8 mouse cellular contexts compared by ENCODE assay signal in the genomic region with DNA sequence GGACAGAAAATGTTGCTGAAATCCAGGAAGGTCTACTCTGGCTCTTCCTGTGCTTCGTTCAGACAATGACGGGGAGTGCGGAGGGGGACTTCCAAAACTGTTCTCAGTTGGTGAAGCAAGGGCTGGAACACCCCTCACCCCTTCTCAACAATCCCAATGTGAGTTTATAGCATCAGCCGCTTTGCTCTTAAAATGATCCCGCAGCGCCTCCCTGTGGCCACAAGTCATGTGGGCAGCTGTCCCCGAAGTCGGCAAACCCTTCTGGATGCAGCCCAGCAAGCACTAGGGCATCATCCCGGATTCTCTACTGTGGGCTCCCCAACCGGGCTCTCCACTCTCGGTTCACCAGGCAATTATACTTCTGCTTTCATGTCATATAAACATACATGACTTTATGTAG. TPM values are rescaled to one million over a fixed set of nuclear protein-coding genes. Genes with fewer than 3 reads are reported as not detected.
DNase-seq lines count a peak whose midpoint lies in the region; ATAC-seq and TF ChIP-seq lines count a peak whose summit lies in the region.

No protein-coding gene starts in this region.

- H3K4me1 ChIP-seq in E14TG2a.4 (replicated peaks; ENCODE audit: low read depth, low read length): no peaks in the 10 kb centered on the region
- no peaks in the 10 kb centered on the region for H3K4me1 ChIP-seq in embryonic facial prominence, embryonic 12.5 days
- 0 out of 2 replicates have a peak, but pooled peaks cover 4% of the 10 kb centered on the region for H3K4me1 ChIP-seq in heart, embryonic 10.5 days

- peaks cover 6% of the 10 kb centered on the region; the same call in 1 of the 2 replicates for H3K27me3 ChIP-seq in E14TG2a.4 (ENCODE audit: insufficient read depth, low read length)
- H3K27me3 ChIP-seq in embryonic facial prominence, embryonic 12.5 days: no peaks in the 10 kb centered on the region
- peaks cover 8% of the 10 kb centered on the region; the same call in 1 of the 2 replicates for H3K27me3 ChIP-seq in heart, embryonic 10.5 days (ENCODE audit: insufficient read depth, poor library complexity, severe bottlenecking)

- H3K4me3 ChIP-seq in E14TG2a.4 (replicated peaks; ENCODE audit: low read length): no peak overlapping the region
- H3K4me3 ChIP-seq in embryonic facial prominence, embryonic 12.5 days: no peak overlapping the region
- H3K4me3 ChIP-seq in heart, embryonic 10.5 days: no peak overlapping the region

- no peaks in the 10 kb centered on the region for H3K9me3 ChIP-seq in E14TG2a.4 (ENCODE audit: low read length)
- H3K9me3 ChIP-seq in embryonic facial prominence, embryonic 12.5 days: no peaks in the 10 kb centered on the region
- no peaks in the 10 kb centered on the region for H3K9me3 ChIP-seq in heart, embryonic 10.5 days

- peak overlapping the region; percentile 32; the same call in 1 of the 2 replicates for H3K4me2 ChIP-seq in embryonic facial prominence, embryonic 12.5 days (replicated peaks)

- H3K36me3 ChIP-seq in E14TG2a.4 (ENCODE audit: insufficient read depth, low read length): no peaks in the 10 kb centered on the region
- no peaks in the 10 kb centered on the region for H3K36me3 ChIP-seq in embryonic facial prominence, embryonic 12.5 days
- no peaks in the 10 kb centered on the region for H3K36me3 ChIP-seq in heart, embryonic 10.5 days

- peak; percentile 80 to 85 for DNase-seq in adrenal gland, postnatal 36 days
- DNase-seq in heart, embryonic 10.5 days (ENCODE audit: low spot score): peak; percentile 82
- peak; percentile 57 for DNase-seq in layer of hippocampus, adult 9-11 months
- peak; percentile 58 for DNase-seq in lung, postnatal 25 days (ENCODE audit: low spot score)
- peak; percentile 87 to 89 for DNase-seq in right cerebral cortex, adult 2 months (ENCODE audit: low spot score in 2 of 2)
- DNase-seq in urinary bladder, adult 2 months (ENCODE audit: low spot score): peak; percentile 62

- WGBS in embryonic facial prominence, embryonic 12.5 days: 4% methylated on average over 11 of the region's 11 CpGs
- 6% methylated on average over 11 of the region's 11 CpGs for WGBS in heart, embryonic 10.5 days

- peak; percentile 10; the same call in 1 of the 2 replicates for ATAC-seq in embryonic facial prominence, embryonic 12.5 days (ENCODE audit: insufficient number of reproducible peaks, insufficient read depth, low FRiP score, low TSS enrichment)

- TF ChIP-seq CTCF in E14TG2a.4 (conservative IDR thresholded peaks at IDR 0.05; ENCODE audit: low read length): peak; percentile 59

- no peak overlapping the region for H3K9ac ChIP-seq in embryonic facial prominence, embryonic 12.5 days

- H3K27ac ChIP-seq in embryonic facial prominence, embryonic 12.5 days: no peak overlapping the region
- H3K27ac ChIP-seq in heart, embryonic 10.5 days: no peak overlapping the region

RNA-seq across cellular contexts. Expression of a gene that starts 25.9 kb away (rescaled TPM):
- total RNA-seq in adrenal gland, postnatal 36 days (2021): 1 to 10 TPM; 7.0 to 8.8 TPM
- 4.4 and 4.5 TPM in 2 replicates for polyA plus RNA-seq in embryonic facial prominence, embryonic 12.5 days (2016; fragmentation: Nextera tagmentation; extraction: Ambion mirVana)
- 2.8 and 3.8 TPM in 2 replicates for polyA plus RNA-seq in heart, embryonic 10.5 days (2016; fragmentation: Nextera tagmentation; extraction: Ambion mirVana)
- 5.9 and 6.9 TPM in 2 replicates for polyA plus RNA-seq in urinary bladder, adult 2 months (2012; rRNA removed)
